Mouse (Mus musculus) liver, embryonic 11.5 days (tissue): ENCODE measurements at regions not wholly inside any gene's neighbourhood (a gene's known extent, or its start where the extent isn't known, plus 50 kb on each side); places are given as distances from the start of the nearest gene placed in this dataset.

Experiments
- ATAC-seq: fragments of 200-750 bp; cut with Nextera tagmentation; replicated peaks from 2 replicates; pipeline ENCODE4 v1.8.0; 2017; ENCODE audit warnings: moderate number of reproducible peaks, mild to moderate bottlenecking, moderate TSS enrichment, moderate library complexity; ENCODE audit not compliant: low FRiP score
- DNase-seq: peaks from one replicate; pipeline ENCODE4 v3.0.0-alpha.2; 2017; ENCODE audit warnings: low spot score
- H3K27ac ChIP-seq: fragments of 300-500 bp; sonication (generic); 2 replicates; pipeline ENCODE4 v1.5.1; 2014; ENCODE audit warnings: mild to moderate bottlenecking, low read depth, low read length, control low read depth
- H3K27me3 ChIP-seq: fragments of 300-500 bp; sonication (generic); replicated peaks from 2 replicates; pipeline ENCODE4 v1.6.1; 2014; ENCODE audit warnings: low read length, mixed read lengths; ENCODE audit not compliant: control insufficient read depth, insufficient read depth
- H3K36me3 ChIP-seq: fragments of 300-500 bp; sonication (generic); 2 replicates; pipeline ENCODE4 v1.6.1; 2014; ENCODE audit warnings: mild to moderate bottlenecking, low read length, moderate library complexity, mixed read lengths; ENCODE audit not compliant: control insufficient read depth, insufficient read depth
- H3K4me1 ChIP-seq: fragments of 300-500 bp; sonication (generic); replicated peaks from 2 replicates; pipeline ENCODE4 v1.6.1; 2014; ENCODE audit warnings: low read length, mixed read lengths; ENCODE audit not compliant: control insufficient read depth, insufficient read depth
- H3K4me2 ChIP-seq: fragments of 300-500 bp; sonication (generic); 2 replicates; pipeline ENCODE4 v1.6.1; 2014; ENCODE audit warnings: mild to moderate bottlenecking, control low read depth, moderate library complexity
- H3K4me3 ChIP-seq: fragments of 300-500 bp; sonication (generic); 2 replicates; pipeline ENCODE4 v1.5.1; 2014; ENCODE audit warnings: low read depth, low read length, control low read depth
- H3K9ac ChIP-seq: fragments of 300-500 bp; sonication (generic); 2 replicates; pipeline ENCODE4 v1.6.1; 2014; ENCODE audit warnings: low read depth, low read length, control low read depth
- H3K9me3 ChIP-seq: fragments of 300-500 bp; sonication (generic); 2 replicates; pipeline ENCODE4 v1.6.1; 2016; ENCODE audit warnings: low read length, inconsistent platforms, mixed read lengths; ENCODE audit not compliant: control insufficient read depth
- WGBS: fragments of 180-500 bp; shearing (Covaris S2); extraction: QIAGEN DNeasy Blood & Tissue Kit; methylation state at CpG from one replicate; pipeline ENCODE4 v1.1.7; 2014; 5-methylcytosine and 5-hydroxymethylcytosine counted together

- Histone ChIP-seq H3K9ac (no peak overlapping the region), H3K4me2 (no peak overlapping the region), H3K4me3 (no peak overlapping the region), H3K4me1 (no peaks in the 10 kb centered on the region), H3K36me3 (no peaks in the 10 kb centered on the region), H3K9me3 (no peaks in the 10 kb centered on the region), H3K27ac (no peak overlapping the region), H3K27me3 (no peaks in the 10 kb centered on the region)
- DNase-seq = peak; percentile 48
- peak; percentile 75 for ATAC-seq
- 17% methylated on average over 6 of the region's 6 CpGs for WGBS
These were observed 166.0 kb upstream of the Nrip1 start for GRCm38 (mm10) chr16:76539669-76540068.

- DNase-seq (no peak), ATAC-seq (no peak)
- H3K4me1 ChIP-seq = 0 out of 2 replicates have a peak, but pooled peaks cover 1% of the 10 kb centered on the region
- H3K9ac ChIP-seq = no peak overlapping the region
- no peaks in the 10 kb centered on the region for H3K36me3 ChIP-seq
- WGBS = 87% methylated on average over 11 of the region's 11 CpGs
- H3K27ac ChIP-seq = no peak overlapping the region
- no peak overlapping the region for H3K4me3 ChIP-seq
- no peak overlapping the region for H3K4me2 ChIP-seq
- H3K27me3 ChIP-seq = no peaks in the 10 kb centered on the region
- no peaks in the 10 kb centered on the region for H3K9me3 ChIP-seq
These were observed 164.2 kb upstream of the Nrip1 start for GRCm38 (mm10) chr16:76537871-76538270.

GRCm38 (mm10) chr16:76532928-76533217, 159.2 kb upstream of the Nrip1 start:
- Histone ChIP-seq H3K4me3 (no peak overlapping the region), H3K27ac (no peak overlapping the region), H3K9me3 (no peaks in the 10 kb centered on the region), H3K9ac (no peak overlapping the region), H3K27me3 (no peaks in the 10 kb centered on the region), H3K4me2 (peak overlapping the region; percentile 0; the same call in 1 of the 2 replicates), H3K4me1 (peaks cover 8% of the 10 kb centered on the region; the same call in 1 of the 2 replicates), H3K36me3 (no peaks in the 10 kb centered on the region)
- ATAC-seq = no peak
- WGBS = 59% methylated on average over 8 of the region's 8 CpGs
- no peak for DNase-seq

GRCm38 (mm10) chr16:76532142-76532927, 158.7 kb upstream of the Nrip1 start:
- Histone ChIP-seq H3K4me1 (peaks cover 8% of the 10 kb centered on the region; the same call in 1 of the 2 replicates), H3K27me3 (no peaks in the 10 kb centered on the region), H3K9me3 (no peaks in the 10 kb centered on the region), H3K9ac (no peak overlapping the region), H3K4me2 (peak overlapping the region; percentile 37), H3K36me3 (no peaks in the 10 kb centered on the region), H3K27ac (no peak overlapping the region), H3K4me3 (no peak overlapping the region)
- WGBS = 33% methylated on average over 19 of the region's 19 CpGs
- ATAC-seq (peak; percentile 20; the same call in 1 of the 2 replicates), DNase-seq (no peak)

GRCm38 (mm10) chr16:76530886-76531285, 157.3 kb upstream of the Nrip1 start:
- WGBS = 80% methylated on average over 3 of the region's 3 CpGs
- no peak overlapping the region for H3K9ac ChIP-seq
- no peak for ATAC-seq

GRCm38 (mm10) chr16:76529613-76530012, 156.0 kb upstream of the Nrip1 start:
- Histone ChIP-seq H3K9me3 (no peaks in the 10 kb centered on the region), H3K36me3 (no peaks in the 10 kb centered on the region), H3K27ac (no peak overlapping the region), H3K4me3 (no peak overlapping the region), H3K4me1 (peaks cover 8% of the 10 kb centered on the region; the same call in 1 of the 2 replicates), H3K27me3 (no peaks in the 10 kb centered on the region), H3K9ac (no peak overlapping the region), H3K4me2 (no peak overlapping the region)
- WGBS = 96% methylated on average over 4 of the region's 4 CpGs
- ATAC-seq (no peak), DNase-seq (no peak)

More at GRCm38 (mm10) chr16:76530886-76531285, 157.3 kb upstream of the Nrip1 start:
- Histone ChIP-seq H3K27me3 (no peaks in the 10 kb centered on the region), H3K36me3 (no peaks in the 10 kb centered on the region), H3K4me3 (no peak overlapping the region), H3K9me3 (no peaks in the 10 kb centered on the region), H3K4me1 (peaks cover 8% of the 10 kb centered on the region; the same call in 1 of the 2 replicates), H3K4me2 (no peak overlapping the region), H3K27ac (no peak overlapping the region)
- DNase-seq = no peak

GRCm38 (mm10) chr16:76527106-76527949, 153.7 kb upstream of the Nrip1 start:
- H3K4me2 ChIP-seq = no peak overlapping the region
- H3K4me3 ChIP-seq = no peak overlapping the region
- WGBS = 67% methylated on average over 6 of the region's 6 CpGs
- H3K27ac ChIP-seq = no peak overlapping the region
- no peak for ATAC-seq
- H3K9ac ChIP-seq = no peak overlapping the region
- DNase-seq = no peak
- H3K9me3 ChIP-seq = no peaks in the 10 kb centered on the region
- no peaks in the 10 kb centered on the region for H3K36me3 ChIP-seq
- H3K27me3 ChIP-seq = no peaks in the 10 kb centered on the region
- peaks cover 4% of the 10 kb centered on the region; the same call in 1 of the 2 replicates for H3K4me1 ChIP-seq

GRCm38 (mm10) chr16:76525563-76525962, 151.9 kb upstream of the Nrip1 start:
- Histone ChIP-seq H3K4me3 (no peak overlapping the region), H3K36me3 (no peaks in the 10 kb centered on the region), H3K4me2 (no peak overlapping the region), H3K4me1 (no peaks in the 10 kb centered on the region), H3K9ac (no peak overlapping the region), H3K27ac (no peak overlapping the region), H3K9me3 (no peaks in the 10 kb centered on the region), H3K27me3 (no peaks in the 10 kb centered on the region)
- DNase-seq = no peak
- ATAC-seq = no peak
- WGBS = 83% methylated on average over 5 of the region's 5 CpGs
